Mouse (Mus musculus) kidney, embryonic 14.5 days (tissue): ENCODE results near the gene Atxn7l3. TPM values are rescaled to one million over a fixed set of nuclear protein-coding genes. Genes with fewer than 3 reads are reported as not detected.

Source experiments
- ATAC-seq: fragments of 200-750 bp; cut with Nextera tagmentation; 2 replicates; pipeline ENCODE4 v1.8.0; 2017; ENCODE audit warnings: moderate number of reproducible peaks, mild to moderate bottlenecking, moderate TSS enrichment, moderate library complexity; ENCODE audit not compliant: low FRiP score, low TSS enrichment
- H3K27ac ChIP-seq: fragments of 300-500 bp; sonication (generic); 2 replicates; pipeline ENCODE4 v1.5.1; 2014; ENCODE audit warnings: low read depth, mild to moderate bottlenecking, low read length, moderate library complexity, mixed read lengths
- H3K27me3 ChIP-seq: fragments of 300-500 bp; sonication (generic); 2 replicates; pipeline ENCODE4 v1.6.1; 2014; ENCODE audit warnings: mild to moderate bottlenecking, low read length; ENCODE audit not compliant: control insufficient read depth, insufficient read depth
- H3K36me3 ChIP-seq: fragments of 300-500 bp; sonication (generic); 2 replicates; pipeline ENCODE4 v1.6.1; 2014; ENCODE audit warnings: low read length, mixed read lengths; ENCODE audit not compliant: control insufficient read depth, insufficient read depth
- H3K4me1 ChIP-seq: fragments of 300-500 bp; sonication (generic); 2 replicates; pipeline ENCODE4 v1.6.1; 2014; ENCODE audit warnings: low read length, mixed read lengths; ENCODE audit not compliant: control insufficient read depth, insufficient read depth
- H3K4me2 ChIP-seq: fragments of 300-500 bp; sonication (generic); replicated peaks from 2 replicates; pipeline ENCODE4 v1.6.1; 2014; ENCODE audit warnings: low read depth, mild to moderate bottlenecking, low read length
- H3K4me3 ChIP-seq: fragments of 300-500 bp; sonication (generic); 2 replicates; pipeline ENCODE4 v1.5.1; 2014; ENCODE audit warnings: mild to moderate bottlenecking, low read length
- H3K9ac ChIP-seq: fragments of 300-500 bp; sonication (generic); 2 replicates; pipeline ENCODE4 v1.6.1; 2014; ENCODE audit warnings: low read depth, mild to moderate bottlenecking, low read length, moderate library complexity
- H3K9me3 ChIP-seq: fragments of 300-500 bp; sonication (generic); 2 replicates; pipeline ENCODE4 v1.6.1; 2016; ENCODE audit warnings: low read length; ENCODE audit not compliant: control insufficient read depth
- WGBS: fragments of 180-500 bp; shearing (Covaris S2); extraction: QIAGEN DNeasy Blood & Tissue Kit; methylation state at CpG from one replicate; pipeline ENCODE4 v1.1.7; 2014; 5-methylcytosine and 5-hydroxymethylcytosine counted together
- polyA plus RNA-seq: library from polyadenylated mRNA; unstranded; fragments of >200 nt; fragmentation: Nextera tagmentation; extraction: Ambion mirVana; gene quantifications from 2 replicates; pipeline ENCODE4 v1.2.1, GENCODE M21; 2014

Atxn7l3 gene
- polyA plus RNA-seq, result 15.2 and 18.6 TPM in 2 replicates

GRCm38 (mm10) chr11:102296491-102297472 lies at the start of gene Atxn7l3:
Atxn7l3 (minus strand) TSS chr11:102296631.
- Histone ChIP-seq H3K4me1 (peaks cover 12% of the 10 kb centered on the region), H3K4me3 (peak within 1 kb of the TSS; percentile 90), H3K9ac (peak within 1 kb of the TSS; percentile 94), H3K27ac (peak within 1 kb of the TSS; percentile 100), H3K27me3 (no peaks in the 10 kb centered on the region), H3K36me3 (peaks cover 26% of the 10 kb centered on the region), H3K9me3 (no peaks in the 10 kb centered on the region), H3K4me2 (peak within 1 kb of the TSS; percentile 91)
- peak; percentile 95 for ATAC-seq
- under 1% methylated on average over 75 of the region's 125 CpGs for WGBS

- no peak overlapping the region for H3K4me2 ChIP-seq
- H3K9me3 ChIP-seq, result no peaks in the 10 kb centered on the region
- no peak for ATAC-seq
- no peaks in the 10 kb centered on the region for H3K27me3 ChIP-seq
- H3K27ac ChIP-seq, result no peak overlapping the region
- no peaks in the 10 kb centered on the region for H3K4me1 ChIP-seq
- H3K4me3 ChIP-seq, result no peak overlapping the region
- H3K9ac ChIP-seq, result no peak overlapping the region
- WGBS, result 97% methylated on average over 3 of the region's 3 CpGs
- H3K36me3 ChIP-seq, result no peaks in the 10 kb centered on the region
Measured at GRCm38 (mm10) chr11:102344458-102344857, 48.0 kb upstream of the Atxn7l3 start.

- no peak overlapping the region for H3K27ac ChIP-seq
- H3K9ac ChIP-seq, result no peak overlapping the region
- ATAC-seq, result no peak
- no peaks in the 10 kb centered on the region for H3K4me1 ChIP-seq
- no peaks in the 10 kb centered on the region for H3K9me3 ChIP-seq
- H3K36me3 ChIP-seq, result no peaks in the 10 kb centered on the region
- H3K4me2 ChIP-seq, result no peak overlapping the region
- 47% methylated on average over 12 of the region's 12 CpGs for WGBS
- H3K27me3 ChIP-seq, result no peaks in the 10 kb centered on the region
- H3K4me3 ChIP-seq, result no peak overlapping the region
Measured at GRCm38 (mm10) chr11:102342742-102343141, 46.3 kb upstream of the Atxn7l3 start.

GRCm38 (mm10) chr11:102341101-102341500 lies 44.7 kb upstream of the Atxn7l3 start:
- Histone ChIP-seq H3K4me2 (no peak overlapping the region), H3K9ac (no peak overlapping the region), H3K4me1 (no peaks in the 10 kb centered on the region), H3K9me3 (no peaks in the 10 kb centered on the region), H3K27ac (no peak overlapping the region), H3K4me3 (no peak overlapping the region), H3K27me3 (no peaks in the 10 kb centered on the region), H3K36me3 (no peaks in the 10 kb centered on the region)
- 56% methylated on average over 4 of the region's 4 CpGs for WGBS
- no peak for ATAC-seq

- Histone ChIP-seq H3K9ac (no peak overlapping the region), H3K4me1 (no peaks in the 10 kb centered on the region), H3K27me3 (no peaks in the 10 kb centered on the region), H3K36me3 (no peaks in the 10 kb centered on the region), H3K4me3 (no peak overlapping the region), H3K27ac (no peak overlapping the region), H3K9me3 (no peaks in the 10 kb centered on the region), H3K4me2 (no peak overlapping the region)
- WGBS, result 70% methylated on average over 4 of the region's 4 CpGs
- ATAC-seq, result no peak
Measured at GRCm38 (mm10) chr11:102339624-102340023, 43.2 kb upstream of the Atxn7l3 start.

GRCm38 (mm10) chr11:102339195-102339594 lies 42.8 kb upstream of the Atxn7l3 start:
- Histone ChIP-seq H3K9me3 (no peaks in the 10 kb centered on the region), H3K9ac (no peak overlapping the region), H3K27ac (no peak overlapping the region), H3K36me3 (no peaks in the 10 kb centered on the region), H3K4me1 (no peaks in the 10 kb centered on the region), H3K27me3 (no peaks in the 10 kb centered on the region), H3K4me2 (no peak overlapping the region), H3K4me3 (no peak overlapping the region)
- ATAC-seq, result no peak
- WGBS, result 87% methylated on average over 11 of the region's 11 CpGs

- Histone ChIP-seq H3K27ac (no peak overlapping the region), H3K4me2 (no peak overlapping the region), H3K36me3 (no peaks in the 10 kb centered on the region), H3K9ac (no peak overlapping the region), H3K9me3 (no peaks in the 10 kb centered on the region), H3K4me3 (no peak overlapping the region), H3K4me1 (no peaks in the 10 kb centered on the region), H3K27me3 (no peaks in the 10 kb centered on the region)
- no peak for ATAC-seq
- WGBS, result 28% methylated on average over 3 of the region's 3 CpGs
Measured at GRCm38 (mm10) chr11:102338561-102338960, 42.1 kb upstream of the Atxn7l3 start.

GRCm38 (mm10) chr11:102337921-102338320 lies 41.5 kb upstream of the Atxn7l3 start:
- Histone ChIP-seq H3K27me3 (no peaks in the 10 kb centered on the region), H3K9ac (no peak overlapping the region), H3K4me3 (no peak overlapping the region), H3K4me1 (no peaks in the 10 kb centered on the region), H3K27ac (no peak overlapping the region), H3K4me2 (no peak overlapping the region), H3K36me3 (no peaks in the 10 kb centered on the region), H3K9me3 (no peaks in the 10 kb centered on the region)
- 39% methylated on average over 1 of the region's 1 CpGs for WGBS
- ATAC-seq, result no peak

- H3K4me2 ChIP-seq, result no peak overlapping the region
- H3K4me1 ChIP-seq, result no peaks in the 10 kb centered on the region
- WGBS, result 82% methylated on average over 1 of the region's 1 CpGs
- no peaks in the 10 kb centered on the region for H3K27me3 ChIP-seq
- no peak for ATAC-seq
- no peak overlapping the region for H3K9ac ChIP-seq
- no peaks in the 10 kb centered on the region for H3K9me3 ChIP-seq
- H3K36me3 ChIP-seq, result no peaks in the 10 kb centered on the region
- no peak overlapping the region for H3K27ac ChIP-seq
- H3K4me3 ChIP-seq, result no peak overlapping the region
Measured at GRCm38 (mm10) chr11:102336191-102336590, 39.8 kb upstream of the Atxn7l3 start.
